Mouse (Mus musculus): ENCODE results near the gene Cutal. TPM values are rescaled to one million over a fixed set of nuclear protein-coding genes. Genes with fewer than 3 reads are reported as not detected.

Gene Cutal
- polyA plus RNA-seq, 1 experiment from 2014 or later, result not detected

- H3K27me3 ChIP-seq (replicated peaks; ENCODE audit: control insufficient read depth, insufficient read depth, low read length), result no peaks in the 10 kb centered on the region
- 33% methylated on average over 5 of the region's 5 CpGs for WGBS
- no peaks in the 10 kb centered on the region for H3K9me3 ChIP-seq (ENCODE audit: control insufficient read depth, low read length)
- H3K9ac ChIP-seq (replicated peaks; ENCODE audit: low read depth, low read length), result no peak overlapping the region
- no peak overlapping the region for H3K4me2 ChIP-seq (ENCODE audit: low read length)
- H3K36me3 ChIP-seq (ENCODE audit: control insufficient read depth, insufficient read depth), result no peaks in the 10 kb centered on the region
- no peaks in the 10 kb centered on the region for H3K4me1 ChIP-seq (replicated peaks; ENCODE audit: control insufficient read depth, insufficient read depth, low read length)
- no peak overlapping the region for H3K4me3 ChIP-seq (replicated peaks; ENCODE audit: low read length)
- no peak for ATAC-seq
- H3K27ac ChIP-seq (ENCODE audit: low read length), result no peak overlapping the region
Measured at GRCm38 (mm10) chr2:34937460-34937859, 63.3 kb downstream of the Cutal start.

DNA sequence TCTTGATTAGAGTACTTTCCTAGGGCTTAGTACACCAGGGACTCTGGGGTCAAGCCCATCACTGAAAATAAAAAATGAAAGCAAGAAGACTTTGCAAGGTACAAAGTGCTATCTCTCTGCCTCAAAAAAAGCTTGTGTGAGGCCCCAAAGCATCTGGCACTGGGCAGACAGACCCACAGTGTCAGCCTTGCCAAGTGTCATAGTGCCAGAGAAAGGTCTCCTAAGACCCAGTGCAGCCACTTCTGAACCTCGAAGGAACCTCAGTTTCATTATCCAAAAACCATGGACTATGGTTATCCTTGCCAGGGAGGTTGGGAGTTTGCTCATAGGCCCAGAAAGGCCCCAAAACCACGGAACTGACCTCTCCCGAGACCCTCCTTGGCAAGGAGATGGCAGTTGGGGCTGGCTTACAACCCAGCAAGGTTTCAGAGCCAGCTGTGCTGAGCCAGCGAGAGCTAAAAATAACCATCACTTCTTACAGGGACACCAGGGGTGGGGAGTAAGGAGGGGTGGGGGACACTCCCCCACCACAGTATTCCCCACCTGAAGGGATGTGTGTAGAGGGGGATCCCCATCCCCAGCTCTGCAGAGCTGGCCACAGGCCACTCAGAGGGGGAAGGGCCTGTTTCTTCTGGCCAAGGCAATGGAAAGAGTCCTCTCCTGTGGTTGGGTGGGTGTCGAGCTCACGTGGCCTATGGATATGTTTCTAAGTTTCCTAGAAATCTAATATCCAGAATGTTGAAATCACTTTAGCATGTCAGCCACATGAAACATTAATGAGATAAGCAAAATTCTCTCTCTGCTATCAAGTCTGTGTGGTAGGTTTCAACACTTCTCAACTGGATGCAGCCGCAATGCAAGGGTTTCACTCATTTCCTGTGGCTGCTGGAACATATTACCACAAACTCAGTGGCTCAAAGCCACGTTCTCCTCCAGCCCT is 64.3 kb downstream of the Cutal start:
- no peaks in the 10 kb centered on the region for H3K4me1 ChIP-seq (replicated peaks; ENCODE audit: control insufficient read depth, insufficient read depth, low read length)
- no peak overlapping the region for H3K27ac ChIP-seq (ENCODE audit: low read length)
- no peak overlapping the region for H3K4me3 ChIP-seq (replicated peaks; ENCODE audit: low read length)
- H3K27me3 ChIP-seq (replicated peaks; ENCODE audit: control insufficient read depth, insufficient read depth, low read length), result no peaks in the 10 kb centered on the region
- 77% methylated on average over 8 of the region's 8 CpGs for WGBS
- no peak overlapping the region for H3K9ac ChIP-seq (replicated peaks; ENCODE audit: low read depth, low read length)
- no peak overlapping the region for H3K4me2 ChIP-seq (ENCODE audit: low read length)
- H3K36me3 ChIP-seq (ENCODE audit: control insufficient read depth, insufficient read depth), result no peaks in the 10 kb centered on the region
- ATAC-seq, result no peak
- H3K9me3 ChIP-seq (ENCODE audit: control insufficient read depth, low read length), result no peaks in the 10 kb centered on the region

DNA sequence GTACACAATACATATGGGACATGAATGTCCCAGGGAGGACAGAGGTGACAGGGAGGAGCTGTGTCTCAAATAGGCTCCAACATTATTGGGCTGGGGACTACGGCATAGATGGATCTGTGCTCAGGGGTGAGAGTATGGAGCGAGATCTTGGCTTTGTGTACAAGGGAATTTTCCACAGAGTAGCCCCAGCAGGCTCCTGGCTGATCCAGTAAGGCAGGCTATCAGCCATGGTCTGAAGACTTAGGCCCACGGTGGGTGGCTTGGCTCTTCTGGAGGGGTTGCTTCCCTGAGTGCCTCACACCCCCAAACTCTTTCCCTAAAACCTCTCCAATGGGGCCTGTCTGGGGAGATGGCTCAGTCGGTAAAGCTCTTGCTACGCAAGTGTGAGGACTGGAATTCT is 66.0 kb downstream of the Cutal start:
- ATAC-seq, result no peak
- Histone ChIP-seq H3K9ac (replicated peaks; ENCODE audit: low read depth, low read length) (no peak overlapping the region), H3K4me3 (replicated peaks; ENCODE audit: low read length) (no peak overlapping the region), H3K36me3 (ENCODE audit: control insufficient read depth, insufficient read depth) (no peaks in the 10 kb centered on the region), H3K4me2 (ENCODE audit: low read length) (no peak overlapping the region), H3K9me3 (ENCODE audit: control insufficient read depth, low read length) (no peaks in the 10 kb centered on the region), H3K4me1 (replicated peaks; ENCODE audit: control insufficient read depth, insufficient read depth, low read length) (no peaks in the 10 kb centered on the region), H3K27me3 (replicated peaks; ENCODE audit: control insufficient read depth, insufficient read depth, low read length) (no peaks in the 10 kb centered on the region), H3K27ac (ENCODE audit: low read length) (no peak overlapping the region)
- 71% methylated on average over 5 of the region's 5 CpGs for whole genome bisulfite sequencing

- Histone ChIP-seq H3K27me3 (replicated peaks; ENCODE audit: control insufficient read depth, insufficient read depth, low read length) (no peaks in the 10 kb centered on the region), H3K27ac (ENCODE audit: low read length) (no peak overlapping the region), H3K4me2 (ENCODE audit: low read length) (no peak overlapping the region), H3K4me1 (replicated peaks; ENCODE audit: control insufficient read depth, insufficient read depth, low read length) (no peaks in the 10 kb centered on the region), H3K9ac (replicated peaks; ENCODE audit: low read depth, low read length) (no peak overlapping the region), H3K36me3 (ENCODE audit: control insufficient read depth, insufficient read depth) (no peaks in the 10 kb centered on the region), H3K9me3 (ENCODE audit: control insufficient read depth, low read length) (no peaks in the 10 kb centered on the region), H3K4me3 (replicated peaks; ENCODE audit: low read length) (no peak overlapping the region)
- WGBS, result 84% methylated on average over 11 of the region's 11 CpGs
- ATAC-seq, result no peak
Measured at GRCm38 (mm10) chr2:34941061-34941675, 67.0 kb downstream of the Cutal start.

Other genes with a start within 250 kb of the Cutal start
- 126 and 135 TPM in 2 replicates for gene Gapvd1, start 119.2 kb upstream of the Cutal start, polyA plus RNA-seq (2015; fragmentation: Nextera tagmentation; extraction: Ambion mirVana)
- gene Hspa5, start 102.4 kb upstream of the Cutal start, polyA plus RNA-seq (2015; fragmentation: Nextera tagmentation; extraction: Ambion mirVana), result 387 and 442 TPM in 2 replicates
- gene Rabepk, start 74.5 kb upstream of the Cutal start, polyA plus RNA-seq (2015; fragmentation: Nextera tagmentation; extraction: Ambion mirVana), result 29.9 and 30.8 TPM in 2 replicates
- 114 and 122 TPM in 2 replicates for gene Fbxw2, start 48.1 kb upstream of the Cutal start, polyA plus RNA-seq (2015; fragmentation: Nextera tagmentation; extraction: Ambion mirVana)
- gene Gm34653, start 41.4 kb upstream of the Cutal start, polyA plus RNA-seq (2015; fragmentation: Nextera tagmentation; extraction: Ambion mirVana), result not detected in 2 replicates
- gene Psmd5, start 572 bp downstream of the Cutal start, polyA plus RNA-seq (2015; fragmentation: Nextera tagmentation; extraction: Ambion mirVana), result 102 and 105 TPM in 2 replicates
- 3.8 and 4.5 TPM in 2 replicates for gene Phf19, start 39.6 kb downstream of the Cutal start, polyA plus RNA-seq (2015; fragmentation: Nextera tagmentation; extraction: Ambion mirVana)
- gene Traf1, start 87.4 kb downstream of the Cutal start, polyA plus RNA-seq (2015; fragmentation: Nextera tagmentation; extraction: Ambion mirVana), result 1.3 and 1.8 TPM in 2 replicates
- gene Hc, start 187.0 kb downstream of the Cutal start, polyA plus RNA-seq (2015; fragmentation: Nextera tagmentation; extraction: Ambion mirVana), result 0.33 and 0.72 TPM in 2 replicates
- gene AI182371, start 227.1 kb downstream of the Cutal start, polyA plus RNA-seq (2015; fragmentation: Nextera tagmentation; extraction: Ambion mirVana), result 0.38 TPM in 1 of 2 replicates, not detected in the other
- 16.3 and 17.2 TPM in 2 replicates for gene Cntrl, start 235.1 kb downstream of the Cutal start, polyA plus RNA-seq (2015; fragmentation: Nextera tagmentation; extraction: Ambion mirVana)

Data from forebrain, embryonic 16.5 days (tissue).